Mouse (Mus musculus) monocyte, adult 2 months (primary cell): ENCODE data around the gene Pcca.

Experiments
- DNase-seq, 2 experiments: peaks; one replicate each; pipeline ENCODE4 v3.0.0; 2022; ENCODE audit warnings: low spot score in 2 of 2, low read depth in 1 of 2

Gene Pcca

GRCm38 (mm10) chr14:122639168-122639720 is 105.1 kb downstream of the Pcca start:
- no peak for DNase-seq

GRCm38 (mm10) chr14:122642432-122642831 is 108.3 kb downstream of the Pcca start:
- DNase-seq = no peak

GRCm38 (mm10) chr14:122648214-122648613 is 114.1 kb downstream of the Pcca start:
- no peak for DNase-seq

- DNase-seq = no peak
Measured at GRCm38 (mm10) chr14:122649336-122649950, 115.3 kb downstream of the Pcca start.

- DNase-seq = no peak
Measured at GRCm38 (mm10) chr14:122651681-122652080, 117.6 kb downstream of the Pcca start.

GRCm38 (mm10) chr14:122675661-122676060 is 141.5 kb downstream of the Pcca start:
- no peak for DNase-seq

- DNase-seq = no peak
Measured at GRCm38 (mm10) chr14:122683645-122684044, 149.5 kb downstream of the Pcca start.

- no peak for DNase-seq
Measured at GRCm38 (mm10) chr14:122684250-122684649, 150.1 kb downstream of the Pcca start.

GRCm38 (mm10) chr14:122684811-122685210 is 150.7 kb downstream of the Pcca start:
- DNase-seq = no peak

- no peak for DNase-seq
Measured at GRCm38 (mm10) chr14:122687398-122687797, 153.3 kb downstream of the Pcca start.

- DNase-seq = no peak
Measured at GRCm38 (mm10) chr14:122688378-122688777, 154.3 kb downstream of the Pcca start.

GRCm38 (mm10) chr14:122689136-122689815 is 155.2 kb downstream of the Pcca start:
- no peak for DNase-seq

- DNase-seq = no peak
Measured at GRCm38 (mm10) chr14:122691555-122691954, 157.4 kb downstream of the Pcca start.

GRCm38 (mm10) chr14:122700333-122700732 is 166.2 kb downstream of the Pcca start:
- DNase-seq = no peak

GRCm38 (mm10) chr14:122713793-122714192 is 179.7 kb downstream of the Pcca start:
- DNase-seq = no peak

GRCm38 (mm10) chr14:122714911-122715310 is 180.8 kb downstream of the Pcca start:
- DNase-seq = no peak

GRCm38 (mm10) chr14:122716057-122716456 is 181.9 kb downstream of the Pcca start:
- no peak for DNase-seq

- no peak for DNase-seq
Measured at GRCm38 (mm10) chr14:122719496-122720080, 185.5 kb downstream of the Pcca start.

GRCm38 (mm10) chr14:122720989-122721388 is 186.9 kb downstream of the Pcca start:
- DNase-seq = no peak

GRCm38 (mm10) chr14:122721750-122722149 is 187.6 kb downstream of the Pcca start:
- DNase-seq = no peak

GRCm38 (mm10) chr14:122726456-122726855 is 192.3 kb downstream of the Pcca start:
- DNase-seq = no peak

GRCm38 (mm10) chr14:122729431-122730073 is 195.4 kb downstream of the Pcca start:
- DNase-seq = no peak
